Mouse (Mus musculus) forebrain, embryonic 11.5 days (tissue): ENCODE data around the gene Lime1. TPM values are rescaled to one million over a fixed set of nuclear protein-coding genes. Genes with fewer than 3 reads are reported as not detected.

Source experiments
- ATAC-seq: fragments of 200-750 bp; cut with Nextera tagmentation; replicated peaks from 2 replicates; pipeline ENCODE4 v1.8.0; 2017; ENCODE audit warnings: moderate TSS enrichment; ENCODE audit not compliant: low FRiP score
- DNase-seq: peaks from one replicate; pipeline ENCODE4 v3.0.0-alpha.2; 2017; ENCODE audit warnings: low spot score
- H3K27ac ChIP-seq: fragments of 300-500 bp; sonication (generic); 2 replicates; pipeline ENCODE4 v1.5.1; 2014; ENCODE audit warnings: low read depth, low read length
- H3K27me3 ChIP-seq: fragments of 300-500 bp; sonication (generic); 2 replicates; pipeline ENCODE4 v1.6.1; 2014; ENCODE audit warnings: mild to moderate bottlenecking, low read length, mixed read lengths; ENCODE audit not compliant: control insufficient read depth, insufficient read depth
- H3K36me3 ChIP-seq: fragments of 300-500 bp; sonication (generic); 2 replicates; pipeline ENCODE4 v1.6.1; 2014; ENCODE audit warnings: mild to moderate bottlenecking, low read length, moderate library complexity, mixed read lengths; ENCODE audit not compliant: control insufficient read depth, insufficient read depth
- H3K4me1 ChIP-seq: fragments of 300-500 bp; sonication (generic); replicated peaks from 2 replicates; pipeline ENCODE4 v1.6.1; 2014; ENCODE audit warnings: low read length, mixed read lengths; ENCODE audit not compliant: control insufficient read depth, insufficient read depth
- H3K4me2 ChIP-seq: fragments of 300-500 bp; sonication (generic); 2 replicates; pipeline ENCODE4 v1.6.1; 2014; ENCODE audit warnings: low read depth, mild to moderate bottlenecking, low read length, moderate library complexity, mixed read lengths; ENCODE audit not compliant: severe bottlenecking
- H3K4me3 ChIP-seq: fragments of 300-500 bp; sonication (generic); 2 replicates; pipeline ENCODE4 v1.5.1; 2014; ENCODE audit warnings: low read depth, low read length
- H3K9ac ChIP-seq: fragments of 300-500 bp; sonication (generic); 2 replicates; pipeline ENCODE4 v1.6.1; 2014; ENCODE audit warnings: low read length
- H3K9me3 ChIP-seq: fragments of 300-500 bp; sonication (generic); 2 replicates; pipeline ENCODE4 v1.6.1; 2016; ENCODE audit warnings: low read length, mixed read lengths; ENCODE audit not compliant: control insufficient read depth
- WGBS: fragments of 180-500 bp; shearing (Covaris S2); extraction: QIAGEN DNeasy Blood & Tissue Kit; methylation state at CpG from one replicate; pipeline ENCODE4 v1.1.7; 2014; 5-methylcytosine and 5-hydroxymethylcytosine counted together
- polyA plus RNA-seq: library from polyadenylated mRNA; unstranded; fragments of >200 nt; fragmentation: Nextera tagmentation; extraction: Ambion mirVana; gene quantifications from 2 replicates; pipeline ENCODE4 v1.2.1, GENCODE M21; 2014

Lime1 gene
- polyA plus RNA-seq, 1 experiment from 2014 or later, result 32.7 TPM

DNA sequence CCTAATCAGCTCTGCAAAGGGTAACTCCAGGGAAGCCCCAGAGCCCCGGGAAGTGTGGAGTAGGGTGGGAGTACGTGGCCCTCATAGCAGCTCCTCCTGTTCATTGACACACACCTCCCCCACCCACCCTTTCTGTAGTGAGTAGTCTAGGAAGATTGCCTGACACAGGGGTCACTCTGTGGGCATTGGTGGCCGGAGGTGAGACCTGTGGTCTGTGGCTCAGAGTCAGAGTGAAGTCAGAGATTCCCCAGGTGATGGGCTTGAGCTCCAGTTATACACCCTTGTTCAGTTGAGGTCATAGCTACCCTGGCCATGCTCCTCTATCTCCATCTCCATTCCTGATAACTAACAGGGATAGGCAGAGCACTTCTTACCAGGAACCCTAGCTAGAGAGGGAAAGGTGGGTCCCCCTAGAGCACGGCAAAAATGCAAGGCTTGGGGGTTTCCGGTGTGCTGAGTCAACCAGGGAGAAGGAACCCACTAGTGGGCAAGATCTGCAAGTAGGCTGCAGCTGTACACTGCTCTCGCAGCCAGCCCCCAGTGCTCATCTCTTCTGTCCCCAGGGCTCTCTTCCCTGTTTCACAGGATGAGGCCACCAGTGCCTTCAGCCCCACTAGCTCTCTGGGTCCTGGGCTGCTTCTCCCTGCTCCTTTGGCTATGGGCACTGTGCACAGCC lies 1.9 kb downstream of the Lime1 start:
- H3K9me3 ChIP-seq, result no peaks in the 10 kb centered on the region
- no peak overlapping the region for H3K4me3 ChIP-seq
- H3K9ac ChIP-seq, result no peak overlapping the region
- no peak for DNase-seq
- H3K36me3 ChIP-seq, result peaks cover 8% of the 10 kb centered on the region
- H3K27ac ChIP-seq, result no peak overlapping the region
- H3K4me2 ChIP-seq, result no peak overlapping the region
- no peaks in the 10 kb centered on the region for H3K27me3 ChIP-seq
- no peaks in the 10 kb centered on the region for H3K4me1 ChIP-seq
- 98% methylated on average over 6 of the region's 6 CpGs for WGBS
- ATAC-seq, result no peak

GRCm38 (mm10) chr2:181384463-181384862 lies 4.6 kb downstream of the Lime1 start:
- Histone ChIP-seq H3K27me3 (no peaks in the 10 kb centered on the region), H3K9me3 (no peaks in the 10 kb centered on the region), H3K4me3 (no peak overlapping the region), H3K4me2 (no peak overlapping the region), H3K4me1 (no peaks in the 10 kb centered on the region), H3K27ac (no peak overlapping the region), H3K36me3 (peaks cover 4% of the 10 kb centered on the region), H3K9ac (no peak overlapping the region)
- ATAC-seq, result no peak
- WGBS, result 88% methylated on average over 7 of the region's 7 CpGs
- DNase-seq, result no peak

GRCm38 (mm10) chr2:181384919-181385391 lies 5.1 kb downstream of the Lime1 start:
- Histone ChIP-seq H3K4me2 (no peak overlapping the region), H3K27me3 (no peaks in the 10 kb centered on the region), H3K27ac (no peak overlapping the region), H3K4me3 (no peak overlapping the region), H3K4me1 (no peaks in the 10 kb centered on the region), H3K9me3 (no peaks in the 10 kb centered on the region), H3K9ac (no peak overlapping the region), H3K36me3 (peaks cover 4% of the 10 kb centered on the region)
- DNase-seq (no peak), ATAC-seq (no peak; the same call in 1 of the 2 replicates)
- WGBS, result 87% methylated on average over 4 of the region's 4 CpGs

- no peak for DNase-seq
- ATAC-seq, result no peak
- no peak overlapping the region for H3K9ac ChIP-seq
Observed at GRCm38 (mm10) chr2:181385885-181386284, 6.0 kb downstream of the Lime1 start.

GRCm38 (mm10) chr2:181386663-181387210 lies 6.9 kb downstream of the Lime1 start:
- WGBS, result 78% methylated on average over 3 of the region's 4 CpGs
- H3K27ac ChIP-seq, result no peak overlapping the region
- H3K4me1 ChIP-seq, result no peaks in the 10 kb centered on the region
- no peak overlapping the region for H3K9ac ChIP-seq
- H3K9me3 ChIP-seq, result no peaks in the 10 kb centered on the region
- DNase-seq (no peak), ATAC-seq (no peak)
- H3K27me3 ChIP-seq, result no peaks in the 10 kb centered on the region
- H3K4me2 ChIP-seq, result no peak overlapping the region
- peaks cover 4% of the 10 kb centered on the region; the same call in 1 of the 2 replicates for H3K36me3 ChIP-seq
- H3K4me3 ChIP-seq, result no peak overlapping the region

More at GRCm38 (mm10) chr2:181385885-181386284, 6.0 kb downstream of the Lime1 start:
- no peaks in the 10 kb centered on the region for H3K4me1 ChIP-seq
- no peaks in the 10 kb centered on the region for H3K9me3 ChIP-seq
- H3K36me3 ChIP-seq, result peaks cover 4% of the 10 kb centered on the region; the same call in 1 of the 2 replicates
- no peaks in the 10 kb centered on the region for H3K27me3 ChIP-seq
- WGBS, result 89% methylated on average over 3 of the region's 3 CpGs
- H3K4me3 ChIP-seq, result no peak overlapping the region
- H3K27ac ChIP-seq, result no peak overlapping the region
- no peak overlapping the region for H3K4me2 ChIP-seq

- no peak for ATAC-seq
- Histone ChIP-seq H3K9ac (no peak overlapping the region), H3K27me3 (no peaks in the 10 kb centered on the region), H3K4me3 (no peak overlapping the region), H3K4me1 (no peaks in the 10 kb centered on the region), H3K27ac (no peak overlapping the region), H3K9me3 (no peaks in the 10 kb centered on the region), H3K36me3 (no peaks in the 10 kb centered on the region; the same call in 1 of the 2 replicates), H3K4me2 (no peak overlapping the region)
- no peak for DNase-seq
- 87% methylated on average over 4 of the region's 4 CpGs for WGBS
Observed at GRCm38 (mm10) chr2:181390136-181390870, 10.4 kb downstream of the Lime1 start.

- H3K36me3 ChIP-seq, result no peaks in the 10 kb centered on the region; the same call in 1 of the 2 replicates
- no peaks in the 10 kb centered on the region for H3K27me3 ChIP-seq
- ATAC-seq, result no peak
Observed at GRCm38 (mm10) chr2:181391022-181391421, 11.1 kb downstream of the Lime1 start.

GRCm38 (mm10) chr2:181391541-181391940 lies 11.7 kb downstream of the Lime1 start:
- Histone ChIP-seq H3K4me1 (no peaks in the 10 kb centered on the region), H3K27me3 (no peaks in the 10 kb centered on the region), H3K4me2 (no peak overlapping the region), H3K9me3 (no peaks in the 10 kb centered on the region), H3K36me3 (no peaks in the 10 kb centered on the region; the same call in 1 of the 2 replicates), H3K4me3 (no peak overlapping the region), H3K9ac (no peak overlapping the region; the same call in 1 of the 2 replicates), H3K27ac (no peak overlapping the region)
- WGBS, result 77% methylated on average over 2 of the region's 2 CpGs
- no peak for ATAC-seq
- no peak for DNase-seq

More at GRCm38 (mm10) chr2:181391022-181391421, 11.1 kb downstream of the Lime1 start:
- no peak overlapping the region for H3K9ac ChIP-seq
- no peaks in the 10 kb centered on the region for H3K4me1 ChIP-seq
- DNase-seq, result no peak
- no peak overlapping the region for H3K4me2 ChIP-seq
- H3K27ac ChIP-seq, result no peak overlapping the region
- H3K4me3 ChIP-seq, result no peak overlapping the region
- 87% methylated on average over 15 of the region's 15 CpGs for WGBS
- no peaks in the 10 kb centered on the region for H3K9me3 ChIP-seq
